In genomic region chr1:75422823-75423471, GRCm38 (mm10) we compare ENCODE assay signal across 9 mouse cellular contexts. TPM values are rescaled to one million over a fixed set of nuclear protein-coding genes. Genes with fewer than 3 reads are reported as not detected.
DNase-seq lines count a peak whose midpoint lies in the region; ATAC-seq lines count a peak whose summit lies in the region.
"Had no signal": no experiment of that assay in that cellular context is flagged by ENCODE, and none has a peak within 500 bp of the region (broad histone marks: within the 10 kb centered on the region; RNA-seq: fewer than 3 reads in every experiment).

No protein-coding gene starts in this region.

- H3K36me3 ChIP-seq in heart, embryonic 10.5 days, result peaks cover 82% of the 10 kb centered on the region
- H3K36me3 ChIP-seq in hindbrain, embryonic 10.5 days, result peaks cover 9% of the 10 kb centered on the region; the same call in 1 of the 2 replicates
- H3K36me3 ChIP-seq in liver, embryonic 13.5 days, result no peaks in the 10 kb centered on the region
- H3K36me3 ChIP-seq in stomach, embryonic 14.5 days (ENCODE audit: control insufficient read depth, insufficient read depth, low read length), result no peaks in the 10 kb centered on the region

- H3K4me2 ChIP-seq in liver, embryonic 13.5 days, result peak overlapping the region; percentile 52
- peak overlapping the region; percentile 51 for H3K4me2 ChIP-seq in stomach, embryonic 14.5 days (replicated peaks; ENCODE audit: low read depth, low read length)

- H3K9ac ChIP-seq in liver, embryonic 13.5 days, result no peak overlapping the region
- peak overlapping the region; percentile 7; the same call in 1 of the 2 replicates for H3K9ac ChIP-seq in stomach, embryonic 14.5 days (replicated peaks; ENCODE audit: low read depth, low read length)

- peak overlapping the region; percentile 80 for H3K27ac ChIP-seq in heart, embryonic 10.5 days
- peak overlapping the region; percentile 72 for H3K27ac ChIP-seq in hindbrain, embryonic 10.5 days
- no peak overlapping the region for H3K27ac ChIP-seq in liver, embryonic 13.5 days
- H3K27ac ChIP-seq in stomach, embryonic 14.5 days (ENCODE audit: low read length), result no peak overlapping the region

- H3K4me1 ChIP-seq in heart, embryonic 10.5 days, result peaks cover 55% of the 10 kb centered on the region
- peaks cover 61% of the 10 kb centered on the region for H3K4me1 ChIP-seq in hindbrain, embryonic 10.5 days (replicated peaks)
- H3K4me1 ChIP-seq in liver, embryonic 13.5 days (replicated peaks), result peaks cover 25% of the 10 kb centered on the region; the same call in 1 of the 2 replicates
- peaks cover 13% of the 10 kb centered on the region; the same call in 1 of the 2 replicates for H3K4me1 ChIP-seq in stomach, embryonic 14.5 days (ENCODE audit: control insufficient read depth, insufficient read depth, low read length)

- 3% methylated on average over 71 of the region's 71 CpGs for WGBS in heart, embryonic 10.5 days
- under 1% methylated on average over 71 of the region's 71 CpGs for WGBS in hindbrain, embryonic 10.5 days
- WGBS in liver, embryonic 13.5 days (ENCODE audit: insufficient replicate concordance), result 2% methylated on average over 71 of the region's 71 CpGs
- 4% methylated on average over 71 of the region's 71 CpGs for WGBS in stomach, embryonic 14.5 days

- no peaks in the 10 kb centered on the region for H3K9me3 ChIP-seq in heart, embryonic 10.5 days
- no peaks in the 10 kb centered on the region for H3K9me3 ChIP-seq in hindbrain, embryonic 10.5 days
- H3K9me3 ChIP-seq in liver, embryonic 13.5 days (replicated peaks), result no peaks in the 10 kb centered on the region
- H3K9me3 ChIP-seq in stomach, embryonic 14.5 days (ENCODE audit: control insufficient read depth, low read depth, low read length), result no peaks in the 10 kb centered on the region

- no peak for DNase-seq in heart, embryonic 10.5 days (ENCODE audit: low spot score)
- DNase-seq in heart, adult 9 months (ENCODE audit: low spot score in 2 of 2), result no peak
- peak; percentile 53 for DNase-seq in adrenal gland, postnatal 25 days
- DNase-seq in hindbrain, embryonic 10.5 days (ENCODE audit: low spot score), result peak; percentile 70
- no peak for DNase-seq in liver, embryonic 13.5 days
- no peak for DNase-seq in left cerebral cortex, postnatal 14 days (ENCODE audit: low spot score in 2 of 2)
- no peak for DNase-seq in testis, postnatal 14 days (ENCODE audit: low spot score)

- H3K4me3 ChIP-seq in heart, embryonic 10.5 days, result peak overlapping the region; percentile 50
- H3K4me3 ChIP-seq in hindbrain, embryonic 10.5 days, result peak overlapping the region; percentile 53
- H3K4me3 ChIP-seq in liver, embryonic 13.5 days (replicated peaks), result peak overlapping the region; percentile 32
- peak overlapping the region; percentile 25 for H3K4me3 ChIP-seq in stomach, embryonic 14.5 days (ENCODE audit: low read depth, low read length)

- intact Hi-C loops in left cerebral cortex, postnatal 14 days (cut with DNase I), result no loop called here

- ATAC-seq in liver, embryonic 13.5 days (ENCODE audit: low read depth), result 0 out of 2 replicates have a peak, but pooled peaks have one; percentile 32
- no peak for ATAC-seq in stomach, embryonic 14.5 days (ENCODE audit: insufficient number of reproducible peaks, insufficient read depth, low FRiP score, low read depth)

- peaks cover 49% of the 10 kb centered on the region for H3K27me3 ChIP-seq in heart, embryonic 10.5 days (ENCODE audit: insufficient read depth, poor library complexity, severe bottlenecking)
- H3K27me3 ChIP-seq in hindbrain, embryonic 10.5 days (ENCODE audit: insufficient read depth, poor library complexity, severe bottlenecking), result peaks cover 80% of the 10 kb centered on the region
- peaks cover 78% of the 10 kb centered on the region for H3K27me3 ChIP-seq in liver, embryonic 13.5 days
- H3K27me3 ChIP-seq in stomach, embryonic 14.5 days (ENCODE audit: control insufficient read depth, insufficient read depth, low read length), result peaks cover 11% of the 10 kb centered on the region
- H3K27me3 ChIP-seq: CH12.LX had no signal

RNA-seq across cellular contexts. Expression of gene Gmppa, which starts 12.8 kb away (rescaled TPM):
- 73.4 and 75.4 TPM in 2 replicates for polyA plus RNA-seq in heart, embryonic 10.5 days (2016; fragmentation: Nextera tagmentation; extraction: Ambion mirVana)
- 78.5 and 82.3 TPM in 2 replicates for total RNA-seq in adrenal gland, postnatal 25 days (2021)
- polyA plus RNA-seq in hindbrain, embryonic 10.5 days (2016; fragmentation: Nextera tagmentation; extraction: Ambion mirVana), result 62.3 and 91.2 TPM in 2 replicates
- polyA plus RNA-seq in liver, embryonic 13.5 days (2015; fragmentation: Nextera tagmentation; extraction: Ambion mirVana), result 37.1 and 41.7 TPM in 2 replicates
- 75.2 and 84.5 TPM in 2 replicates for polyA plus RNA-seq in stomach, embryonic 14.5 days (2014; fragmentation: Nextera tagmentation; extraction: Ambion mirVana)
- total RNA-seq in left cerebral cortex, postnatal 14 days (2021), result 10 to 100 TPM; 54.2 to 61.2 TPM

RNA-seq across cellular contexts. Expression of gene Asic4, which starts 27.3 kb away (rescaled TPM):
- 0.79 and 2.3 TPM in 2 replicates for polyA plus RNA-seq in heart, embryonic 10.5 days (2016; fragmentation: Nextera tagmentation; extraction: Ambion mirVana)
- total RNA-seq in adrenal gland, postnatal 25 days (2021), result 4.8 and 6.9 TPM in 2 replicates
- polyA plus RNA-seq in hindbrain, embryonic 10.5 days (2016; fragmentation: Nextera tagmentation; extraction: Ambion mirVana), result 3.8 and 9.3 TPM in 2 replicates
- polyA plus RNA-seq in liver, embryonic 13.5 days (2015; fragmentation: Nextera tagmentation; extraction: Ambion mirVana), result 0.14 and 0.25 TPM in 2 replicates
- polyA plus RNA-seq in stomach, embryonic 14.5 days (2014; fragmentation: Nextera tagmentation; extraction: Ambion mirVana), result 0.16 and 0.25 TPM in 2 replicates
- 10 to 100 TPM; 14.9 to 17.7 TPM for total RNA-seq in left cerebral cortex, postnatal 14 days (2021)
- total RNA-seq: CH12.LX had no signal

RNA-seq across cellular contexts. Expression of gene Speg, which starts 47.9 kb away (rescaled TPM):
- polyA plus RNA-seq in heart, embryonic 10.5 days (2016; fragmentation: Nextera tagmentation; extraction: Ambion mirVana), result 77.9 and 80.0 TPM in 2 replicates
- 15.8 and 18.1 TPM in 2 replicates for total RNA-seq in adrenal gland, postnatal 25 days (2021)
- 19.0 and 20.2 TPM in 2 replicates for polyA plus RNA-seq in hindbrain, embryonic 10.5 days (2016; fragmentation: Nextera tagmentation; extraction: Ambion mirVana)
- 10.3 and 10.7 TPM in 2 replicates for polyA plus RNA-seq in liver, embryonic 13.5 days (2015; fragmentation: Nextera tagmentation; extraction: Ambion mirVana)
- 53.8 and 54.9 TPM in 2 replicates for polyA plus RNA-seq in stomach, embryonic 14.5 days (2014; fragmentation: Nextera tagmentation; extraction: Ambion mirVana)
- 100 to 1,000 TPM; 199 to 210 TPM for total RNA-seq in left cerebral cortex, postnatal 14 days (2021)

RNA-seq across cellular contexts. Expression of gene Chpf, which starts 56.2 kb away (rescaled TPM):
- 30.8 and 30.9 TPM in 2 replicates for polyA plus RNA-seq in heart, embryonic 10.5 days (2016; fragmentation: Nextera tagmentation; extraction: Ambion mirVana)
- total RNA-seq in adrenal gland, postnatal 25 days (2021), result 46.9 and 50.1 TPM in 2 replicates
- polyA plus RNA-seq in hindbrain, embryonic 10.5 days (2016; fragmentation: Nextera tagmentation; extraction: Ambion mirVana), result 25.1 and 29.8 TPM in 2 replicates
- polyA plus RNA-seq in liver, embryonic 13.5 days (2015; fragmentation: Nextera tagmentation; extraction: Ambion mirVana), result 5.6 and 5.7 TPM in 2 replicates
- 38.4 and 41.0 TPM in 2 replicates for polyA plus RNA-seq in stomach, embryonic 14.5 days (2014; fragmentation: Nextera tagmentation; extraction: Ambion mirVana)
- total RNA-seq in left cerebral cortex, postnatal 14 days (2021), result 10 to 100 TPM; 77.0 to 79.3 TPM

RNA-seq across cellular contexts. Expression of gene Tmem198, which starts 56.4 kb away (rescaled TPM):
- 0.36 and 0.39 TPM in 2 replicates for polyA plus RNA-seq in heart, embryonic 10.5 days (2016; fragmentation: Nextera tagmentation; extraction: Ambion mirVana)
- 2.8 and 4.1 TPM in 2 replicates for total RNA-seq in adrenal gland, postnatal 25 days (2021)
- polyA plus RNA-seq in hindbrain, embryonic 10.5 days (2016; fragmentation: Nextera tagmentation; extraction: Ambion mirVana), result 8.6 and 20.4 TPM in 2 replicates
- polyA plus RNA-seq in liver, embryonic 13.5 days (2015; fragmentation: Nextera tagmentation; extraction: Ambion mirVana), result 0.08 and 0.10 TPM in 2 replicates
- 1.6 and 1.7 TPM in 2 replicates for polyA plus RNA-seq in stomach, embryonic 14.5 days (2014; fragmentation: Nextera tagmentation; extraction: Ambion mirVana)
- 10 to 100 TPM; 76.1 to 77.3 TPM for total RNA-seq in left cerebral cortex, postnatal 14 days (2021)

Comparison
In these comparisons a context has a peak if more than half of its experiments do, and no peak if none do; other contexts are left out.
1. DNase-seq: peak in adrenal gland, postnatal 25 days (single experiment) and hindbrain, embryonic 10.5 days (single experiment); none in heart, embryonic 10.5 days (single experiment), heart, adult 9 months (0 of 2), liver, embryonic 13.5 days (single experiment), left cerebral cortex, postnatal 14 days (0 of 2) and testis, postnatal 14 days (single experiment).
2. H3K27ac ChIP-seq: peak in heart, embryonic 10.5 days (single experiment) and hindbrain, embryonic 10.5 days (single experiment); none in liver, embryonic 13.5 days (single experiment) and stomach, embryonic 14.5 days (single experiment).
3. Peak in every context shown above with its lines, with median percentiles within 50 percentile points of each other: H3K4me3 ChIP-seq.